Mouse (Mus musculus) CH12.LX (cell line): Measurements from ENCODE around the gene Cacna2d4. TPM values are rescaled to one million over a fixed set of nuclear protein-coding genes. Genes with fewer than 3 reads are reported as not detected.

Experiments
- DNase-seq: peaks from one replicate; pipeline ENCODE4 v3.0.0-alpha.2; 2013; ENCODE audit errors: extremely low read depth
- H3K27ac ChIP-seq: 2 replicates; pipeline ENCODE4 v1.5.1; 2012; ENCODE audit warnings: low read depth, mild to moderate bottlenecking, control low read depth, moderate library complexity; ENCODE audit not compliant: insufficient read depth
- H3K27me3 ChIP-seq: replicated peaks from 2 replicates; pipeline ENCODE3; 2012; ENCODE audit warnings: inconsistent platforms
- H3K36me3 ChIP-seq, 2 experiments: replicated peaks in 1 of 2; 2 replicates each; pipeline versions ENCODE3 to v1.6.1; 2012; ENCODE audit warnings: inconsistent platforms in 1 of 2, low read length in 1 of 2, mild to moderate bottlenecking in 1 of 2, mixed read lengths in 1 of 2, moderate library complexity in 1 of 2; ENCODE audit not compliant: control insufficient read depth in 1 of 2, insufficient read depth in 1 of 2
- H3K4me1 ChIP-seq, 2 experiments: 2 replicates each; pipeline ENCODE4 v1.6.1; 2012; ENCODE audit warnings: inconsistent platforms in 1 of 2, moderate library complexity in 1 of 2; ENCODE audit not compliant: insufficient read depth in 2 of 2, control insufficient read depth in 1 of 2
- H3K4me2 ChIP-seq: 2 replicates; pipeline ENCODE4 v1.6.1; 2012; ENCODE audit warnings: low read depth, mild to moderate bottlenecking, control low read depth; ENCODE audit not compliant: poor library complexity, insufficient read depth, severe bottlenecking
- H3K4me3 ChIP-seq, 3 experiments: fragments of 150-350 bp in 1 of 3; sonication (generic) in 1 of 3; replicated peaks in 1 of 3; 2 replicates each; pipeline versions ENCODE3 to v1.5.1; 2011 to 2012; ENCODE audit warnings: low read depth in 2 of 3, low read length in 2 of 3, mild to moderate bottlenecking in 2 of 3, moderate library complexity in 2 of 3, control low read depth in 1 of 3, improper control_type of control experiment in 1 of 3, inconsistent platforms in 1 of 3, mixed read lengths in 1 of 3; ENCODE audit not compliant: poor library complexity in 1 of 3
- H3K79me2 ChIP-seq: replicated peaks from 2 replicates; pipeline ENCODE4 v1.6.1; 2012; ENCODE audit warnings: mild to moderate bottlenecking, moderate library complexity; ENCODE audit not compliant: control insufficient read depth, poor library complexity, insufficient read depth, severe bottlenecking; ENCODE audit errors: extremely low read depth
- H3K9ac ChIP-seq: 2 replicates; pipeline ENCODE4 v1.6.1; 2012; ENCODE audit warnings: low read depth, mild to moderate bottlenecking, control low read depth, moderate library complexity; ENCODE audit not compliant: insufficient read depth
- H3K9me3 ChIP-seq: replicated peaks from 2 replicates; pipeline ENCODE3; 2012; ENCODE audit warnings: low read length, inconsistent platforms, mixed read lengths
- CTCF ChIP-seq, 2 experiments: IDR thresholded peaks in 1 of 2; conservative IDR thresholded peaks in 1 of 2; 2 replicates each; pipeline ENCODE4 v1.5.1; 2011 to 2012; ENCODE audit warnings: low read depth in 2 of 2, low read length in 2 of 2, improper control_type of control experiment in 1 of 2, inconsistent platforms in 1 of 2, mild to moderate bottlenecking in 1 of 2, moderate library complexity in 1 of 2
- HCFC1 ChIP-seq: IDR thresholded peaks from 2 replicates; pipeline ENCODE4 v1.6.1; 2012; ENCODE audit warnings: low read depth, mild to moderate bottlenecking, inconsistent platforms, low read length, improper control_type of control experiment
- JUND ChIP-seq: conservative IDR thresholded peaks from 2 replicates; pipeline ENCODE4 v1.6.1; 2011; ENCODE audit warnings: low read depth, low read length, improper control_type of control experiment
- MAFK ChIP-seq: IDR thresholded peaks from 2 replicates; pipeline ENCODE4 v1.6.1; 2011; ENCODE audit warnings: low read length, improper control_type of control experiment; ENCODE audit not compliant: insufficient replicate concordance
- MXI1 ChIP-seq: IDR thresholded peaks from 2 replicates; pipeline ENCODE4 v1.6.1; 2011; ENCODE audit warnings: mild to moderate bottlenecking, low read depth, low read length, improper control_type of control experiment
- POLR2A ChIP-seq: IDR thresholded peaks from 2 replicates; pipeline ENCODE4 v1.6.1; 2011; ENCODE audit warnings: low read depth, mild to moderate bottlenecking, improper control_type of control experiment, low read length
- POLR2AphosphoS2 ChIP-seq: IDR thresholded peaks from 2 replicates; pipeline ENCODE4 v1.6.1; 2011; ENCODE audit warnings: low read depth, low read length, improper control_type of control experiment
- RCOR1 ChIP-seq: conservative IDR thresholded peaks from 2 replicates; pipeline ENCODE4 v1.6.1; 2012; ENCODE audit warnings: low read depth, mild to moderate bottlenecking, inconsistent platforms, low read length, improper control_type of control experiment
- SIN3A ChIP-seq: IDR thresholded peaks from 2 replicates; pipeline ENCODE4 v1.6.1; 2012; ENCODE audit warnings: low read length, improper control_type of control experiment, inconsistent platforms
- TCF12 ChIP-seq: IDR thresholded peaks from 2 replicates; pipeline ENCODE4 v1.6.1; 2014; ENCODE audit warnings: low read depth, mild to moderate bottlenecking, inconsistent platforms, low read length, improper control_type of control experiment
- ZKSCAN1 ChIP-seq: IDR thresholded peaks from 2 replicates; pipeline ENCODE4 v1.6.1; 2012; ENCODE audit warnings: low read depth, inconsistent platforms, low read length, improper control_type of control experiment, borderline replicate concordance
- ZMIZ1 ChIP-seq: IDR thresholded peaks from 2 replicates; pipeline ENCODE4 v1.6.1; 2012; ENCODE audit warnings: low read depth, mild to moderate bottlenecking, inconsistent platforms, low read length, improper control_type of control experiment
- dilution Hi-C: fragments of 300-500 bp; cut with MboI; formaldehyde crosslinking; loops from 2 replicates; pipeline ENCODE4 v1.14.3; 2020; ENCODE audit warnings: low sequenced_read_pairs; ENCODE audit not compliant: extremely low pct_unique_long_range_greater_than_20kb, extremely low pct_ligation_motif_present
- in situ Hi-C: fragments of 300-500 bp; cut with MboI; formaldehyde crosslinking; loops from 3 replicates; pipeline ENCODE4 v1.14.3; 2019; ENCODE audit warnings: low sequenced_read_pairs, low pct_ligation_motif_present, low pct_unique_long_range_greater_than_20kb, mixed read lengths
- polyA plus RNA-seq: library from polyadenylated mRNA; unstranded; fragments of >175 nt; gene quantifications from 2 replicates; pipeline ENCODE4 v1.2.1, GENCODE M21; 2012; ENCODE audit warnings: low read depth; ENCODE audit not compliant: insufficient read length
- total RNA-seq, 2 experiments: library from RNA; depleted of rRNA; stranded (reverse); fragments of 300-350 nt in 1 of 2; fragments of >200 nt in 1 of 2; gene quantifications; 2 replicates each; pipeline ENCODE4 v1.2.3; 2012 to 2014

The Cacna2d4 gene
- total and polyA plus RNA-seq, 3 experiments, result 0.08 to 0.64 (median 0.44) TPM

- in situ Hi-C loops (no loop called here), dilution Hi-C loops (no loop called here)
- Histone ChIP-seq H3K4me3 (no peak overlapping the region), H3K4me2 (no peak overlapping the region), H3K36me3 (no peaks in the 10 kb centered on the region), H3K27ac (no peak overlapping the region), H3K9ac (no peak overlapping the region), H3K9me3 (peaks cover 7% of the 10 kb centered on the region), H3K79me2 (no peaks in the 10 kb centered on the region), H3K27me3 (peaks cover 97% of the 10 kb centered on the region), H3K4me1 (no peaks in the 10 kb centered on the region)
- DNase-seq, result no peak
- TF ChIP-seq MAFK (no peak), POLR2AphosphoS2 (no peak), MXI1 (no peak), JUND (no peak)
Observed at GRCm38 (mm10) chr6:119318732-119319131, 82.4 kb downstream of the Cacna2d4 start.

DNA sequence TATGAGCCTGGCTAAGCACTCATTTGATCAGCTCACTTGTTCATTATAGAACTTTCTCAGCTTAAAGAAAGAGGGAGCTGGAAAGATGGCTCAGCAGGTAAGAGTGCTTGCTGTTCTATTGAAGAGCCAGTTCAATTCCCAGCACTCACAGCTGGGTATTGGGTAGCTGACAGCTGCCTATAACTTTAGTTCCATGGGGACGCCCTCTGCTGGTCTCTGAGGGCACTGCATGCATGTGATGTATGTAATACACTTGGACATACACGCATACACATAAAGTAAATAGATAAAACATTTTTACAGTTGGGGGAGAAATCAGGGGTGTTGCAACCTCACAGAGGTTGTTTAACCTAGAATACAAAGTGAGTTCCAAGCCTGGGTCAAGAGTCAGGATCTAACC is 83.0 kb downstream of the Cacna2d4 start:
- H3K9me3 ChIP-seq, result peaks cover 7% of the 10 kb centered on the region
- H3K27me3 ChIP-seq, result peaks cover 98% of the 10 kb centered on the region
- no peaks in the 10 kb centered on the region for H3K79me2 ChIP-seq
- no peak overlapping the region for H3K27ac ChIP-seq
- no peaks in the 10 kb centered on the region for H3K4me1 ChIP-seq
- no peaks in the 10 kb centered on the region for H3K36me3 ChIP-seq
- in situ Hi-C loops (no loop called here), dilution Hi-C loops (no loop called here)
- TF ChIP-seq CTCF (conservative IDR thresholded peaks at IDR 0.05 in 1 of 2, IDR thresholded peaks at IDR 0.05 in 1 of 2; ENCODE audit: low read depth in 2 of 2, low read length in 2 of 2) (peak in 1 of 2 experiments; percentile 23; a peak in 2 of 4 replicates), RCOR1 (no peak)
- H3K4me3 ChIP-seq, result no peak overlapping the region
- DNase-seq, result no peak
- no peak overlapping the region for H3K4me2 ChIP-seq
- no peak overlapping the region for H3K9ac ChIP-seq

DNA sequence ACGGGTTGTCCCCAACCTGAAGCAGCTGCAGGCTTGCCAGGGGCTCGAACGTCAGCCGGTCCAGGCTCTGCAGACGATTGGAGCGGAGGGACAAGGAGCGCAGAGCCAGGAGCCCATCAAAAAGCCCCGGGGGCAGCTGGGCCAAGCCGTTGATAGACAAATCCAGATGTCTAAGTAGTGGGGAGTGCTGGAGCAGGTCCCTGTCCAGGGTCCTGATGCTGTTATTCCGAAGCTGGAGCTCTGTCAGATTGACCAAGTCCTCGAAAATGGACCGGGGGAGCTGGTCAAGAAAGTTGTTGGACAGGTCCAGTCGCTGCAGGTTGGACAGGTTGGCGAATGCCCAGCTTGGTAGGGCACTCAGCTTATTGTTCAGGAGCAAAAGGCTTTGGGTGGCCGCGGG is 84.2 kb downstream of the Cacna2d4 start:
- H3K79me2 ChIP-seq, result no peaks in the 10 kb centered on the region
- H3K27ac ChIP-seq, result no peak overlapping the region
- H3K4me1 ChIP-seq, result no peaks in the 10 kb centered on the region
- in situ Hi-C loops, result no loop called here
- peaks cover 99% of the 10 kb centered on the region for H3K27me3 ChIP-seq
- H3K9ac ChIP-seq, result no peak overlapping the region
- no peak for TF ChIP-seq ZMIZ1
- TF ChIP-seq ZKSCAN1, result no peak
- TF ChIP-seq POLR2AphosphoS2, result no peak
- no peak for TF ChIP-seq SIN3A
- TF ChIP-seq HCFC1, result no peak
- no peak for TF ChIP-seq TCF12
- no peak for TF ChIP-seq POLR2A
- no peak for TF ChIP-seq MXI1
- no peak for DNase-seq
- no peak overlapping the region for H3K4me2 ChIP-seq
- H3K36me3 ChIP-seq, result no peaks in the 10 kb centered on the region
- dilution Hi-C loops, result no loop called here
- H3K9me3 ChIP-seq, result peaks cover 7% of the 10 kb centered on the region
- H3K4me3 ChIP-seq, result no peak overlapping the region
